Mouse (Mus musculus) brain, adult 2 months (tissue): ENCODE measurements around the gene Spcs1.

Experiments
- DNase-seq: peaks from one replicate; pipeline ENCODE4 v3.0.0; 2011; ENCODE audit warnings: low read depth, low spot score

Gene Spcs1

DNA sequence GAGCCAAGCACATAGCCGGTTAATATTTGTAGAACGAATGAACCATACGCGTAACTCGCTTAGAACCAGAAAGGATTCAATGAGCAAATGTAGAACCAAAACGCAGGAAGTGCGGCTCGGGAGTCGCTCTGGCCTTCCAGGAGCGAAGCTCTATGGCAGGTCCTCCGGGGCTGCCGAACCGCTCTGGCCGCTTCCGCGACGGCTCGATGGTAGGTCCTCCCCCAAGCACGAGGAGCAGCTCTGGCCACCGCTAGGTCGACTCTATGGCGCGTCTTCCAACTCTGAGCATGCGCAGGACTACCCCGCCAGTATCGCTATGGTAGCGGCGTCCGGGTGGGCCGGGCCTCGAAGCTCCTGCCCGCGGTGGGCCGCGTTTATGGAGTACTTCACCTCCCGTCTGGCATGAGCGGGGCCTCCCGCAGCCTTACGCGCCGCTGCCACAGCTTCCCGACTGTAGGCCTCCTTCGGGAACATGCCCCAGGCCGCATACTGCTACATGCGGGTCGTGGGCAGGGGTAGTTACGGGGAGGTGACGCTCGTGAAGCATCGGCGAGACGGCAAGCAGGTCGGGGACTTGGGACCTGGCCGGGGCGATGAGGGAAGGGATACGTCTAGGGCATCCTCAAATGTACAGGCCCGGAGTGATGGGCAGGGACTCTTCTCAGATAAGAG, 50.2 kb downstream of the Spcs1 start, which contains the start of gene Nek4:
TSS of gene Nek4 (plus strand) at position 224 of the 672 bp plus-strand sequence.
- DNase-seq, result peak; percentile 99

DNA sequence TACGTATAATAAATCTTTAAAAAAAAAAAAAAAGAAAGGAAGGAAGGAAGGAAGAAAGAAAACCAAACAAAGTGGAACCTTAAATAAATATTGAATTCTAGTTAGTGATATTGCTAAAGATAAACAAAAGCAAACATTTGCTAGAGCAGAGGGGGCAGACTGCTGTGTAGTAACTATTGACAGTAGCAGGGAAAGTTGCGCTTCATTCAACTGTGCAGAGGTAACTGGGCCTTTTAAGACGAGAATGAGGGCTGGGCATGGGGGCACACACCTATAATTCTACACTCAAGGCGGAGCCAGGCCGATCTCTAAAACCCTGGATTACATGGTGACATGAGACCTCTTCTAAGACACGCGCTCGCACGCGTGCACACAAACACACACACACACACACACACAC, 51.5 kb downstream of the Spcs1 start:
- no peak for DNase-seq
